Mouse (Mus musculus): ENCODE results near the gene Nubp2. TPM values are rescaled to one million over a fixed set of nuclear protein-coding genes. Genes with fewer than 3 reads are reported as not detected.

Gene Nubp2
- polyA plus RNA-seq, 1 experiment, result 66.5 TPM

GRCm38 (mm10) chr17:24896241-24896992 is 10.3 kb upstream of the Nubp2 start, which contains the start of gene Nme3:
TSS of gene Nme3 (plus strand) at chr17:24896500.
- Histone ChIP-seq H3ac (ENCODE audit: control insufficient read depth, insufficient read length, low read depth) (peak within 1 kb of the TSS; percentile 94), H3K36me3 (ENCODE audit: control insufficient read depth, insufficient read depth) (peaks cover 55% of the 10 kb centered on the region), H3K27me3 (ENCODE audit: control insufficient read depth, insufficient read depth, insufficient read length) (no peaks in the 10 kb centered on the region), H3K79me3 (ENCODE audit: low read depth) (peaks cover 12% of the 10 kb centered on the region), H3K79me2 (ENCODE audit: control insufficient read depth, insufficient read depth) (peaks cover 46% of the 10 kb centered on the region), H3K4me3 (ENCODE audit: insufficient read depth, poor library complexity, severe bottlenecking) (peak within 1 kb of the TSS; percentile 89)
- TF ChIP-seq CTCF (IDR thresholded peaks at IDR 0.05; ENCODE audit: control insufficient read depth, insufficient read depth, insufficient read length) (no peak), MYOD1 (IDR thresholded peaks at IDR 0.05; ENCODE audit: control insufficient read depth, insufficient read length, low read depth) (peak; percentile 1)

- Histone ChIP-seq H3K27me3 (ENCODE audit: control insufficient read depth, insufficient read depth, insufficient read length) (no peaks in the 10 kb centered on the region), H3K4me3 (ENCODE audit: insufficient read depth, poor library complexity, severe bottlenecking) (peak overlapping the region; percentile 89), H3K79me3 (ENCODE audit: low read depth) (peaks cover 12% of the 10 kb centered on the region), H3K36me3 (ENCODE audit: control insufficient read depth, insufficient read depth) (peaks cover 51% of the 10 kb centered on the region), H3ac (ENCODE audit: control insufficient read depth, insufficient read length, low read depth) (peak overlapping the region; percentile 94), H3K79me2 (ENCODE audit: control insufficient read depth, insufficient read depth) (peaks cover 46% of the 10 kb centered on the region)
- TF ChIP-seq MYOD1 (IDR thresholded peaks at IDR 0.05; ENCODE audit: control insufficient read depth, insufficient read length, low read depth) (peak; percentile 2), MYOG (IDR thresholded peaks at IDR 0.05; ENCODE audit: control insufficient read depth, extremely low read depth, insufficient read length) (no peak)
These were observed 9.6 kb upstream of the Nubp2 start for GRCm38 (mm10) chr17:24895571-24896240.

GRCm38 (mm10) chr17:24894995-24895547 is 8.9 kb upstream of the Nubp2 start, which contains the start of the genes Eme2 and Mrps34:
TSS of gene Eme2 (minus strand) at chr17:24895087.
TSS of gene Mrps34 (plus strand) at chr17:24895116.
- H3ac ChIP-seq (ENCODE audit: control insufficient read depth, insufficient read length, low read depth), result peak within 1 kb of the TSS; percentile 94
- H3K36me3 ChIP-seq (ENCODE audit: control insufficient read depth, insufficient read depth), result peaks cover 51% of the 10 kb centered on the region

GRCm38 (mm10) chr17:24894061-24894994 is 8.2 kb upstream of the Nubp2 start:
- H3ac ChIP-seq (ENCODE audit: control insufficient read depth, insufficient read length, low read depth), result peak overlapping the region; percentile 94
- peaks cover 46% of the 10 kb centered on the region for H3K79me2 ChIP-seq (ENCODE audit: control insufficient read depth, insufficient read depth)
- peak; percentile 3 for TF ChIP-seq CTCF (IDR thresholded peaks at IDR 0.05; ENCODE audit: control insufficient read depth, insufficient read depth, insufficient read length)
- no peak for TF ChIP-seq MYOD1 (IDR thresholded peaks at IDR 0.05; ENCODE audit: control insufficient read depth, insufficient read length, low read depth)
- no peak for TF ChIP-seq CEBPB (IDR thresholded peaks at IDR 0.05; ENCODE audit: low read depth)
- peak overlapping the region; percentile 89 for H3K4me3 ChIP-seq (ENCODE audit: insufficient read depth, poor library complexity, severe bottlenecking)
- peaks cover 45% of the 10 kb centered on the region for H3K36me3 ChIP-seq (ENCODE audit: control insufficient read depth, insufficient read depth)
- peaks cover 12% of the 10 kb centered on the region for H3K79me3 ChIP-seq (ENCODE audit: low read depth)
- H3K27me3 ChIP-seq (ENCODE audit: control insufficient read depth, insufficient read depth, insufficient read length), result no peaks in the 10 kb centered on the region

More at GRCm38 (mm10) chr17:24894995-24895547, 8.9 kb upstream of the Nubp2 start, which contains the start of the genes Eme2 and Mrps34:
- peaks cover 12% of the 10 kb centered on the region for H3K79me3 ChIP-seq (ENCODE audit: low read depth)
- no peaks in the 10 kb centered on the region for H3K27me3 ChIP-seq (ENCODE audit: control insufficient read depth, insufficient read depth, insufficient read length)
- no peak for TF ChIP-seq CEBPB (IDR thresholded peaks at IDR 0.05; ENCODE audit: low read depth)
- TF ChIP-seq MAX (IDR thresholded peaks at IDR 0.05), result peak; percentile 38
- H3K4me3 ChIP-seq (ENCODE audit: insufficient read depth, poor library complexity, severe bottlenecking), result peak within 1 kb of the TSS; percentile 89
- peaks cover 46% of the 10 kb centered on the region for H3K79me2 ChIP-seq (ENCODE audit: control insufficient read depth, insufficient read depth)

GRCm38 (mm10) chr17:24893276-24893675 is 7.1 kb upstream of the Nubp2 start:
- H3K4me3 ChIP-seq (ENCODE audit: insufficient read depth, poor library complexity, severe bottlenecking), result no peak overlapping the region
- H3ac ChIP-seq (ENCODE audit: control insufficient read depth, insufficient read length, low read depth), result no peak overlapping the region
- peaks cover 38% of the 10 kb centered on the region for H3K36me3 ChIP-seq (ENCODE audit: control insufficient read depth, insufficient read depth)
- H3K79me3 ChIP-seq (ENCODE audit: low read depth), result peaks cover 12% of the 10 kb centered on the region
- H3K79me2 ChIP-seq (ENCODE audit: control insufficient read depth, insufficient read depth), result peaks cover 46% of the 10 kb centered on the region
- TF ChIP-seq MAX (IDR thresholded peaks at IDR 0.05) (no peak), CTCF (IDR thresholded peaks at IDR 0.05; ENCODE audit: control insufficient read depth, insufficient read depth, insufficient read length) (no peak), MYOG (IDR thresholded peaks at IDR 0.05; ENCODE audit: control insufficient read depth, extremely low read depth, insufficient read length) (no peak), USF1 (IDR thresholded peaks at IDR 0.05; ENCODE audit: low read depth) (no peak)
- H3K27me3 ChIP-seq (ENCODE audit: control insufficient read depth, insufficient read depth, insufficient read length), result no peaks in the 10 kb centered on the region

GRCm38 (mm10) chr17:24892785-24893184 is 6.6 kb upstream of the Nubp2 start:
- peaks cover 35% of the 10 kb centered on the region for H3K36me3 ChIP-seq (ENCODE audit: control insufficient read depth, insufficient read depth)
- H3K27me3 ChIP-seq (ENCODE audit: control insufficient read depth, insufficient read depth, insufficient read length), result no peaks in the 10 kb centered on the region

More at GRCm38 (mm10) chr17:24892785-24893184, 6.6 kb upstream of the Nubp2 start:
- Histone ChIP-seq H3K4me3 (ENCODE audit: insufficient read depth, poor library complexity, severe bottlenecking) (no peak overlapping the region), H3K79me2 (ENCODE audit: control insufficient read depth, insufficient read depth) (peaks cover 47% of the 10 kb centered on the region), H3K79me3 (ENCODE audit: low read depth) (peaks cover 12% of the 10 kb centered on the region), H3ac (ENCODE audit: control insufficient read depth, insufficient read length, low read depth) (peak overlapping the region; percentile 30)
- TF ChIP-seq USF1 (IDR thresholded peaks at IDR 0.05; ENCODE audit: low read depth), result no peak
- TF ChIP-seq CTCF (IDR thresholded peaks at IDR 0.05; ENCODE audit: control insufficient read depth, insufficient read depth, insufficient read length), result no peak
- TF ChIP-seq MYOD1 (IDR thresholded peaks at IDR 0.05; ENCODE audit: control insufficient read depth, insufficient read length, low read depth), result no peak
- TF ChIP-seq FOSL1 (IDR thresholded peaks at IDR 0.05; ENCODE audit: insufficient read depth, low read length, poor library complexity, severe bottlenecking), result no peak
- no peak for TF ChIP-seq MYOG (IDR thresholded peaks at IDR 0.05; ENCODE audit: control insufficient read depth, extremely low read depth, insufficient read length)
- TF ChIP-seq MAX (IDR thresholded peaks at IDR 0.05), result no peak
- TF ChIP-seq CEBPB (IDR thresholded peaks at IDR 0.05; ENCODE audit: low read depth), result no peak

Measured in C2C12 (cell line).